In genomic region chr19:22300906-22301305, GRCm38 (mm10) we compare ENCODE assay signal across 17 mouse cellular contexts.
A peak's percentile ranks its signal among the peaks of the same experiment; 100 is the strongest.
DNase-seq lines count a peak whose midpoint lies in the region; ATAC-seq and TF ChIP-seq lines count a peak whose summit lies in the region.
"Had no signal": no experiment of that assay in that cellular context is flagged by ENCODE, and none has a peak within 500 bp of the region (broad histone marks: within the 10 kb centered on the region; RNA-seq: fewer than 3 reads in every experiment).

No protein-coding gene starts in this region.

- H3K9ac ChIP-seq in forebrain, postnatal 0 days: no peak overlapping the region
- no peak overlapping the region for H3K9ac ChIP-seq in forebrain, embryonic 15.5 days (replicated peaks)
- H3K9ac ChIP-seq: embryonic facial prominence, embryonic 13.5 days; forebrain, embryonic 13.5 days; limb, embryonic 15.5 days had no signal

- no peak overlapping the region for H3K27ac ChIP-seq in forebrain, postnatal 0 days (ENCODE audit: low read depth, low read length)
- no peak overlapping the region for H3K27ac ChIP-seq in forebrain, embryonic 15.5 days (replicated peaks)
- no peak overlapping the region for H3K27ac ChIP-seq in layer of hippocampus, adult 2 months
- H3K27ac ChIP-seq: embryonic facial prominence, embryonic 13.5 days; forebrain, embryonic 13.5 days; limb, embryonic 15.5 days; midbrain, embryonic 10.5 days had no signal

- H3K4me2 ChIP-seq in forebrain, postnatal 0 days (ENCODE audit: low read depth): no peak overlapping the region
- H3K4me2 ChIP-seq in forebrain, embryonic 15.5 days (replicated peaks): no peak overlapping the region
- H3K4me2 ChIP-seq: embryonic facial prominence, embryonic 13.5 days; forebrain, embryonic 13.5 days; limb, embryonic 15.5 days had no signal

- no peaks in the 10 kb centered on the region for H3K36me3 ChIP-seq in forebrain, postnatal 0 days (ENCODE audit: insufficient read depth)
- H3K36me3 ChIP-seq in forebrain, embryonic 15.5 days: no peaks in the 10 kb centered on the region
- H3K36me3 ChIP-seq: embryonic facial prominence, embryonic 13.5 days; G1E; limb, embryonic 15.5 days; midbrain, embryonic 10.5 days had no signal

- no peak overlapping the region for H3K4me3 ChIP-seq in forebrain, postnatal 0 days (ENCODE audit: low read depth, low read length)
- no peak overlapping the region for H3K4me3 ChIP-seq in forebrain, embryonic 15.5 days
- no peak overlapping the region for H3K4me3 ChIP-seq in layer of hippocampus, adult 2 months
- H3K4me3 ChIP-seq: embryonic facial prominence, embryonic 13.5 days; forebrain, embryonic 13.5 days; limb, embryonic 15.5 days; midbrain, embryonic 10.5 days had no signal

- H3K27me3 ChIP-seq in forebrain, postnatal 0 days (ENCODE audit: insufficient read depth, low read length): no peaks in the 10 kb centered on the region
- no peaks in the 10 kb centered on the region for H3K27me3 ChIP-seq in forebrain, embryonic 15.5 days
- H3K27me3 ChIP-seq: forebrain, embryonic 13.5 days; limb, embryonic 15.5 days had no signal

- no peaks in the 10 kb centered on the region for H3K9me3 ChIP-seq in forebrain, postnatal 0 days (ENCODE audit: low read length)
- no peaks in the 10 kb centered on the region for H3K9me3 ChIP-seq in forebrain, embryonic 15.5 days
- H3K9me3 ChIP-seq: embryonic facial prominence, embryonic 13.5 days; forebrain, embryonic 13.5 days; G1E; limb, embryonic 15.5 days; midbrain, embryonic 10.5 days had no signal

- TF ChIP-seq CTCF in forebrain, postnatal 0 days (IDR thresholded peaks at IDR 0.05; ENCODE audit: low read depth): peak; percentile 65
- TF ChIP-seq CTCF in layer of hippocampus, adult 2 months (conservative IDR thresholded peaks at IDR 0.05): peak; percentile 72

- ATAC-seq in forebrain, postnatal 0 days: no peak
- no peak for ATAC-seq in forebrain, embryonic 15.5 days (replicated peaks)
- ATAC-seq: forebrain, embryonic 13.5 days had no signal

- peaks cover 12% of the 10 kb centered on the region; the same call in 1 of the 2 replicates for H3K4me1 ChIP-seq in forebrain, postnatal 0 days (ENCODE audit: insufficient read depth)
- H3K4me1 ChIP-seq in forebrain, embryonic 15.5 days: peaks cover 14% of the 10 kb centered on the region

- 27% methylated on average over 2 of the region's 2 CpGs for WGBS in forebrain, postnatal 0 days
- WGBS in forebrain, embryonic 15.5 days: 17% methylated on average over 2 of the region's 2 CpGs

- peak; percentile 64 for DNase-seq in forebrain, postnatal 0 days
- DNase-seq in layer of hippocampus, adult 2 months (ENCODE audit: low spot score in 2 of 2): peak; percentile 13 to 43
- DNase-seq in layer of hippocampus, adult 9-10 months (ENCODE audit: low spot score): no peak
- DNase-seq in right cerebral cortex, adult 18-20 months: peak; percentile 7
- no peak for DNase-seq in right cerebral cortex, postnatal 36 days (ENCODE audit: low spot score in 2 of 2)
- no peak for DNase-seq in adrenal gland, postnatal 10 days
- no peak for DNase-seq in gastrocnemius, adult 8-10 months (ENCODE audit: low spot score in 2 of 2)
- DNase-seq: cerebellum, adult 9-10 months; heart, adult 18-20 months; heart, postnatal 36 days; lung, postnatal 14 days had no signal

Comparison
In these comparisons a context has a peak if more than half of its experiments do, and no peak if none do; other contexts are left out.
1. DNase-seq: peak in forebrain, postnatal 0 days (single experiment), layer of hippocampus, adult 2 months (2 of 2) and right cerebral cortex, adult 18-20 months (single experiment); none in layer of hippocampus, adult 9-10 months (single experiment), right cerebral cortex, postnatal 36 days (0 of 2), adrenal gland, postnatal 10 days (single experiment) and gastrocnemius, adult 8-10 months (0 of 2).